Mouse (Mus musculus) heart, embryonic 13.5 days (tissue): ENCODE results near the gene Tjp3. TPM values are rescaled to one million over a fixed set of nuclear protein-coding genes. Genes with fewer than 3 reads are reported as not detected.

Experiments
- ATAC-seq: fragments of 200-750 bp; cut with Nextera tagmentation; 2 replicates; pipeline ENCODE4 v1.8.0; 2017; ENCODE audit warnings: moderate TSS enrichment; ENCODE audit not compliant: insufficient number of reproducible peaks, low FRiP score, low TSS enrichment; ENCODE audit errors: extremely low read depth
- H3K27ac ChIP-seq: fragments of 300-500 bp; sonication (generic); replicated peaks from 2 replicates; pipeline ENCODE4 v1.5.1; 2015; ENCODE audit warnings: moderate library complexity, mild to moderate bottlenecking, inconsistent platforms
- H3K27me3 ChIP-seq: fragments of 300-500 bp; sonication (generic); replicated peaks from 2 replicates; pipeline ENCODE4 v1.6.1; 2015; ENCODE audit warnings: mild to moderate bottlenecking, inconsistent platforms
- H3K36me3 ChIP-seq: fragments of 300-500 bp; sonication (generic); 2 replicates; pipeline ENCODE4 v1.6.1; 2015; ENCODE audit warnings: mild to moderate bottlenecking, inconsistent platforms
- H3K4me1 ChIP-seq: fragments of 300-500 bp; sonication (generic); 2 replicates; pipeline ENCODE4 v1.6.1; 2015; ENCODE audit warnings: inconsistent platforms
- H3K4me2 ChIP-seq: fragments of 300-500 bp; sonication (generic); 2 replicates; pipeline ENCODE4 v1.6.1; 2015; ENCODE audit warnings: inconsistent platforms, mild to moderate bottlenecking, moderate library complexity
- H3K4me3 ChIP-seq: fragments of 300-500 bp; sonication (generic); 2 replicates; pipeline ENCODE4 v1.5.1; 2015; ENCODE audit warnings: moderate library complexity, mild to moderate bottlenecking, inconsistent platforms
- H3K9ac ChIP-seq: fragments of 300-500 bp; sonication (generic); 2 replicates; pipeline ENCODE4 v1.6.1; 2015; ENCODE audit warnings: inconsistent platforms, mild to moderate bottlenecking, moderate library complexity
- H3K9me3 ChIP-seq: fragments of 300-500 bp; sonication (generic); 2 replicates; pipeline ENCODE4 v1.6.1; 2016; ENCODE audit warnings: inconsistent platforms
- WGBS: fragments of 180-500 bp; shearing (Covaris S2); methylation state at CpG from one replicate; pipeline ENCODE4 v1.1.7; 2015; ENCODE audit warnings: mixed read lengths; 5-methylcytosine and 5-hydroxymethylcytosine counted together
- polyA plus RNA-seq: library from polyadenylated mRNA; unstranded; fragments of >200 nt; fragmentation: Nextera tagmentation; extraction: Ambion mirVana; gene quantifications from 2 replicates; pipeline ENCODE4 v1.2.1, GENCODE M21; 2015

The Tjp3 gene
- polyA plus RNA-seq, 1 experiment from 2014 or later: 2.2 TPM

DNA sequence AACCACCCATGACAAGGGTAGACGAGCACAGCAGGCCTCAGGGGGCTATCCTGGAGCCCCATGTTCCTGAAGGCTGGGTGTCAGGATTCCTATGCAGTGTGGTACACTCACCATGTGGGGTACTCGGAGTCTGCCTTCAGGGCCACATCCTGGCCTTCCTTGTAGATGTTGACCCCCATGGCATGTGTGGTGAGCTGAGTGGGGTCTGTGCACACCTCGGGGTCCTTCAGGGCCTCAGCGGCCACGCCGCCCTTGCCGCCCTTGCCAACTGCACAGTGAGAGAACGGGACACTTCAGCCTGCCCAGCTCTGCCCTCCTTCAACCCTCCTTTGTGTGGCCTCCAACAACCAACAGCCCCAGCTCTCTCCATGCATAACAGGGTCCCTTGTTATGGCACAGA lies 25.8 kb downstream of the Tjp3 start:
- Histone ChIP-seq H3K4me3 (peak overlapping the region; percentile 60), H3K27me3 (peaks cover 7% of the 10 kb centered on the region), H3K4me1 (peaks cover 25% of the 10 kb centered on the region), H3K27ac (no peak overlapping the region), H3K9me3 (peaks cover 5% of the 10 kb centered on the region; the same call in 1 of the 2 replicates), H3K9ac (peak overlapping the region; percentile 83), H3K36me3 (peaks cover 62% of the 10 kb centered on the region), H3K4me2 (peak overlapping the region; percentile 83)
- ATAC-seq: no peak
- WGBS: 93% methylated on average over 8 of the region's 8 CpGs

DNA sequence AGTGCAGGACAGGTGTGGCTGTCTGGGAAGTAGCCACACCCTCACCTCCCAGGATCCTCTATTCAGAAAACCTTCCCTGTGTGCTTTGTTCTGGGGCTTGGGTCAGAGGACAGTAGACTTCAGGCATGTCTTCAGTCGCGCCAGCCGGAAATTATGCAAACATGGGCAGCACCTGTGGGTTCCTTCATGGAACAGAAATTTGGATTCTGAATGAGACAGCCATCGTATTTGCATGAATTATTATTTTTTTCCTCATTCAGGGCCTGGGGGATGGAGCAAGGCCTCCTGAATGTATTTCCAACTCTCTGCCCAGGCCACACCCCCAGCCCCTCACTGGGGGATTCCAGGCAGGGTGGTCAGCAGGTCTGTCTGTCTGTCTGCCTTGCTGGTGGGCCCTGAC lies 30.4 kb downstream of the Tjp3 start:
- H3K27ac ChIP-seq: no peak overlapping the region
- WGBS: 83% methylated on average over 4 of the region's 4 CpGs
- H3K4me2 ChIP-seq: no peak overlapping the region
- H3K4me3 ChIP-seq: no peak overlapping the region
- peaks cover 50% of the 10 kb centered on the region for H3K36me3 ChIP-seq
- no peak for ATAC-seq
- H3K4me1 ChIP-seq: peaks cover 27% of the 10 kb centered on the region
- peaks cover 7% of the 10 kb centered on the region; the same call in 1 of the 2 replicates for H3K9me3 ChIP-seq
- H3K27me3 ChIP-seq: peaks cover 52% of the 10 kb centered on the region
- H3K9ac ChIP-seq: no peak overlapping the region

DNA sequence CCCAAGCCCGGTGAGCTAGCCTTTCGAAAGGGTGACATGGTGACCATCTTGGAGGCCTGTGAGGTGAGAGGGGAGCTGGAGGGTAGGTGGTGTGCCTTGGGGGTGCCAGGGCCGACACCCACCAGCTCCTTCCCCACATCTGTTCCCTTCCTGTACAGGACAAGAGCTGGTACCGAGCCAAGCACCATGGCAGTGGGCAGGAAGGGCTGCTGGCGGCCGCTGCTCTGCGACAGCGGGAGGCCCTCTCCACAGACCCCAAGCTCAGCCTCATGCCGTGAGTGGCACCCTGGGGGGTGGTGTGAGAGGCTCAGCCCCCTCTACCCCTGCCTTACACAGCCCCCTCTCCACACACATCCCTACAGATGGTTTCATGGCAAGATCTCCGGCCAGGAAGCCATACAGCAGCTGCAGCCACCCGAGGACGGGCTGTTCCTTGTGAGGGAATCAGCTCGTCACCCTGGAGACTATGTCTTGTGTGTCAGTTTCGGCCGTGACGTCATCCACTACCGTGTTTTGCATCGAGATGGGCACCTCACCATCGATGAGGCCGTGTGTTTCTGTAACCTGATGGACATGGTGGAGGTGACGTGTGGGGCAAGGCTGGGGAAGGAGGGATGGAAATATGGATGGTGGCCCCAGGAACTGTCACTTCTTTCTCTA lies 32.0 kb downstream of the Tjp3 start:
- Histone ChIP-seq H3K4me3 (peak overlapping the region; percentile 8; the same call in 1 of the 2 replicates), H3K27ac (no peak overlapping the region), H3K27me3 (peaks cover 69% of the 10 kb centered on the region), H3K9ac (peak overlapping the region; percentile 33), H3K4me2 (no peak overlapping the region), H3K36me3 (peaks cover 36% of the 10 kb centered on the region), H3K9me3 (peaks cover 7% of the 10 kb centered on the region; the same call in 1 of the 2 replicates), H3K4me1 (peaks cover 18% of the 10 kb centered on the region)
- 41% methylated on average over 21 of the region's 21 CpGs for WGBS
- ATAC-seq: no peak

DNA sequence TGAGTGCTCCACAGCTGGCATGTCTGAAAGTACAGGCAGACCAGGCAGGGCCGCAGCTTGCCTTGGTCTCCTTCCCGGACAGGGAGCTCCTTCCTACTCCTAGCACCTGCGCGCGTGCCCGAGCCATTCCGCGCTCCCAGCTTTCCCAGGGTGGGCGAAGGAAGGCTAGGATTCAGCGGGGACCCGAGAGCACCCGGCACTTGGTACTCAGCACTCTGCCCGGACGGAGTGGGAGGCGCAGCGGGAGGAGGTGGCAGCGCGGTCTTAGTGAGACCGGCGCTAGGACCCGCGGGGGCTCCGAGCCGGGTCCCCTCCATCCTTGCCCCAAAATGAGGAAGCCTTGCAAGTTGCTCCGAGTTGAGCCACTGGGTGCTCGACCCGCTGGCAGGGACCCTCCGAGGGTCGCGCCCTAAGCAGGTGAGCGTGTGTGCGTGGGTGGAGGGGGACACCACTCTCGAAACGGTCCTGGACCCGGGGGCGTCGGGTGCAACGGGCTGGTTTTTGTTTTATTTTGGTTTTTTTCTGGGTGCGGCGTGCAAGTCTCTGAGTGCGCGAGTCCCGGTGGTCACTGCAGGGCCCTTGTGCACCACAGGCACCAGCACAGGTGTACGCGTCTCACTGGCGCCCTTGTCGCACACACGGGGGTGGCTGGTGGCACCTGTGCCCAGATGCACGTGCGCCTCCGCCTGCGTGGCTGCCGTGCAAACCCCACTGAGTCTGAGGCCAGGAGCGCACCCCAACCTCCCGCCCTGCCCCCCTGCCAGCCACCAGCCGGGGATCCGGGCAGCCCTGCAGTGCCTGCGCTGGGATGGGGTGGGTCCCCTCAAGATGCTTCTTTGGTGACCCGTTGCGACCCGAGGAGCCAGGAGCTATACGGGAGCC lies 34.0 kb downstream of the Tjp3 start:
- Histone ChIP-seq H3K9me3 (peaks cover 7% of the 10 kb centered on the region; the same call in 1 of the 2 replicates), H3K36me3 (peaks cover 17% of the 10 kb centered on the region; the same call in 1 of the 2 replicates), H3K4me2 (peak overlapping the region; percentile 79), H3K27me3 (peaks cover 88% of the 10 kb centered on the region), H3K9ac (peak overlapping the region; percentile 72), H3K4me3 (peak overlapping the region; percentile 55), H3K27ac (no peak overlapping the region), H3K4me1 (peaks cover 25% of the 10 kb centered on the region)
- 5% methylated on average over 62 of the region's 62 CpGs for WGBS
- ATAC-seq: no peak

DNA sequence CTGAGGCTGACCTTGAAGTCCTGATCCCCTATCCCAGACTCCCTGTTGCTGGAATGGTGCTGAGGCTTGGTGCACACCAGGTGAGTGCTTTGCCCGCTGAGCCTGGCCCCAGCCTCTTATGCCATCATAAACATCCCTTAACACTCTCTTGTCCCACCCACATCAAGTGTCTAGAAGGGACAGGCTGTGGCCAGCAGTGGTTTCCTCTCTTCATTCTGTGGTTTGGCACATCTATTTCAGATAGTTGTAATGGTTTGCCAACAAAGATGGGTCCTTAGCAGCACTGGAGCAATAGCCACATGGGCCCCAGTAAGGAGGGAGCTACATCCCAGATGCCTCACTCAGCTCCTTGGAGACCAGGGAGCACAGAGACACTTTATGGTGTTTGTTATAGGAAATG lies 36.5 kb downstream of the Tjp3 start:
- Histone ChIP-seq H3K27ac (no peak overlapping the region), H3K4me3 (no peak overlapping the region), H3K27me3 (peaks cover 100% of the 10 kb centered on the region), H3K9ac (no peak overlapping the region), H3K9me3 (no peaks in the 10 kb centered on the region), H3K4me2 (no peak overlapping the region), H3K36me3 (no peaks in the 10 kb centered on the region), H3K4me1 (peaks cover 26% of the 10 kb centered on the region)
- WGBS: 44% methylated on average over 1 of the region's 1 CpGs
- no peak for ATAC-seq

DNA sequence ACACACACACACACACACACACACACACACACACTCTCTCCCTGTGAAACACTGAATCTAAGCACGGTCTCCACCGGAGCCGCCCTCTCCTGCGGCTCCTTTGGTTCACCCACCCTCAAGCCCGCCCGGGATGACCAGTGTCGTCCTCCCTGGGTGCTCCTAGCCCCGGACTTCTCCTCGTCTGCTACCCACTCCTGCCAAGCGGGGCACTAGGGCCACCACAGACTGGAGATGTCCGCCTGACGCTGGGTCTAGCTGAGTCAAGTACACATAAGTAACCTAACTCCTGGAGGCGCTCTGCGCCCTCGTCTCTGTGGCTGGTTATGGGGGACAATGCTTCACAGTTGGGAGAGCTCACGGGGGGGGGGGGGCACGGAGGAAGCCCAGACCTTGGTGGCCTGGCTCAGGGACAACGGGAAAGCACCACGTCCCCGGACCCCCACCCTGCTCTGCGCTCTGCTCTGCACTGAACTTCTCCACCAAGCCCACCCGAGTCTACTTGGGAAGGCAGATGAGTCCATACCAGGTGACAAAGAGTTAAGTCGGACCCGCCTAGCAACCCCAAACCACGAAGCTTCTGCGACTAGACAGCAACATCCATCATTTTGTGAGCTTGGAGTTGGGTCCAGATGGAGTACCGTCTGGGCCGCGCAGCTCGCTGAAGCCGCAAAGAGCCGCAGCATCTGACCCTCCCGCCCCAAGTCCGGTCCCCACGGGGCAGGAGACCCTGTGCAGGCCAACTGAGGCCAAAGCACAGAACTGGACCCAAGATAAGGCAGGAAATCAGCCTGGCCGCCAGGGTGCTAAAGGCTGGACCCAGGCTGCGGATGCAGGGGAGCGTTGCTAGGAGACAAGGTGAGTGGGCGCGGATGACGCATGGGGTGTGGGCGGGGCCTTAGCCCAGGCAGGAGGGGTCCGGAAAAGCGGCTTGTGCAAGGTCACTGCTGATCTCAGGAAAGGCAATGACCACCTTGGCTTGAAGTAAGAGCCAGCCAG lies 38.7 kb downstream of the Tjp3 start, which contains the start of gene Matk:
TSS of gene Matk (plus strand) at position 512 of the 996 bp plus-strand sequence.
- H3K9ac ChIP-seq: peak within 1 kb of the TSS; percentile 14; the same call in 1 of the 2 replicates
- H3K36me3 ChIP-seq: no peaks in the 10 kb centered on the region
- WGBS: 14% methylated on average over 43 of the region's 44 CpGs
- peak within 1 kb of the TSS; percentile 8; the same call in 1 of the 2 replicates for H3K4me3 ChIP-seq
- H3K4me2 ChIP-seq: peak within 1 kb of the TSS; percentile 28
- no peak within 1 kb of the TSS for H3K27ac ChIP-seq
- no peaks in the 10 kb centered on the region for H3K9me3 ChIP-seq
- ATAC-seq: no peak
- H3K27me3 ChIP-seq: peaks cover 78% of the 10 kb centered on the region
- peaks cover 16% of the 10 kb centered on the region for H3K4me1 ChIP-seq

DNA sequence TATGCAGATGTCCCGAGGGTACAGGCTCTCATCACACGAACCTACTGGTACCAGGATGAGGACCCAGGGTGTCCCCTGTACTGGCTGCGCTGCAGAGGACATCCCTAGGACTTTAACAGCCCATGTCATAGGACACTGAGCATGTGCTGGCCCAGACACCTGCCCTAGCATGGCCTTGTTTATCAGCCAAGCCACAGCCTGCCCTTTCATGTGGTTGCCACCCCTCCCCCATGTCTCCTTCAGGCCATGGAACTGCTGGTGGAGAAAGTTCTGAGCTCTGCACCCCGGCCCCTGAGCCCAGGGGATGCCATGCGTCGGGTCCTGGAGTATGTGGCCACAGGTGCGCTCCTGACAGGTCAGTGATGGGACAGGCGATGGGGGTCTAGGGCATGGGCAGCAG lies 41.9 kb downstream of the Tjp3 start:
- WGBS: 74% methylated on average over 8 of the region's 8 CpGs
- peaks cover 56% of the 10 kb centered on the region for H3K27me3 ChIP-seq
- H3K4me3 ChIP-seq: no peak overlapping the region
- H3K4me1 ChIP-seq: peaks cover 10% of the 10 kb centered on the region
- H3K9ac ChIP-seq: no peak overlapping the region
- ATAC-seq: no peak
- H3K4me2 ChIP-seq: no peak overlapping the region
- no peak overlapping the region for H3K27ac ChIP-seq
- H3K36me3 ChIP-seq: 0 out of 2 replicates have a peak, but pooled peaks cover 3% of the 10 kb centered on the region
- no peaks in the 10 kb centered on the region for H3K9me3 ChIP-seq

DNA sequence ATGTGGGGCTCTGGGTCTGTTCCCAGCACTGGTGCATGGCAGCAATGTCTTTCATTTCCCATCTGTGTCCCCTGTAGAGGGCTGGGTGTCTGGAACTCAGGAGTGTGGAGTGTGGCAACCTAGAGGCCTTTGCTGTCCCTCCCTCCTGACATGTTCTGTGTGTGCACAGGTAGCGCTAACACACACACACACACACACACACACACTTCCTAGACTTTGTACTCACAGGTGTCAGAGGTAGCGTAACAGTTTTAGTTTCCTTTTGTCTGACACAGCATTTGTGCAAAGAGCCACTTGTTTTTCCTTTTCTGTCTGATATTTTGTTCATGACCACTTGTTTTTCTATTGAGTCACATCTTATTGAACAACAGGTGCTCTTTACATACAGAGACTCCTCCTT lies 43.6 kb downstream of the Tjp3 start:
- Histone ChIP-seq H3K36me3 (0 out of 2 replicates have a peak, but pooled peaks cover 3% of the 10 kb centered on the region), H3K4me1 (peaks cover 8% of the 10 kb centered on the region), H3K9me3 (no peaks in the 10 kb centered on the region), H3K9ac (no peak overlapping the region), H3K27ac (no peak overlapping the region), H3K4me2 (no peak overlapping the region), H3K27me3 (peaks cover 56% of the 10 kb centered on the region), H3K4me3 (no peak overlapping the region)
- WGBS: 79% methylated on average over 2 of the region's 2 CpGs
- no peak for ATAC-seq

DNA sequence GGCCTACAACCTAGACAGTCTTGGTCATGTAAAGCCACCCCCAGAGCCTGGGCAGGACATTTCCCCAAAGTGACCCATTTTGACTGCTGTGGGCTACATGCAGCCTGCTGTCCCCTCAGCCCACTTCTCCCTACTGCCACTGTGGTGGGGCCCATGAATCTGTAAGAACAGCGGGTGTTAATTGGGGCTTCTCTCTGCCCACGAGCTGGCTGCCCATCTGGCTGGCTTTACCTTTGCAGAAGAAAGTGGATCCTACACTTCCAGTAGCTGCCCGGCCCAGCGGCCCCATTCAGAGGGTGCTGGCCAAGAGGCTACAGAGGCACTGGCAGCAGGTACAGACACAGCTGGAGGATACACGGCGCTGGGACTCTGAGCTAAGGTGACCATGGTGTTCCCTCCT lies 46.2 kb downstream of the Tjp3 start:
- 90% methylated on average over 6 of the region's 6 CpGs for WGBS
- Histone ChIP-seq H3K27me3 (peaks cover 56% of the 10 kb centered on the region), H3K4me3 (no peak overlapping the region), H3K27ac (no peak overlapping the region), H3K36me3 (0 out of 2 replicates have a peak, but pooled peaks cover 3% of the 10 kb centered on the region), H3K9me3 (no peaks in the 10 kb centered on the region), H3K4me1 (peaks cover 5% of the 10 kb centered on the region), H3K4me2 (no peak overlapping the region), H3K9ac (no peak overlapping the region)
- no peak for ATAC-seq

DNA sequence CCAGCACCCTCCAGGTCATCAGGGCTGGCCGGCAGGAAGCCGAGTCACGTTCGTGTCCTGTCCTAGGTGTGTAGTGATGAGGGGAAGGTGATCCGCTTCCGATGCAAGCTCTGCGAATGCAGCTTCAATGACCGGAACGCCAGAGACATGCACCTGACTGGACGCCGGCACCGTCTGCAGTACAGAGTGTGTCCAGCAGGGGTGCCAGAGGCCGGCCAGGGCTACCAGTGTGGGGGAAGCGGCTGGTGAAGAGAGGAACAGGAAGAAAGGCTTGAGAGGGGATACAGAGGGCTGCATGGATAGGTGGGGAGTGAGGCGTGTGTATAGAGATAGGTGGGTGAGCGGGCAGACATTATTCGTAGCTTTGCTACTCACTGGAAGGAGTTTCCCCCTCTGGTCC lies 46.8 kb downstream of the Tjp3 start:
- no peaks in the 10 kb centered on the region for H3K9me3 ChIP-seq
- no peak overlapping the region for H3K4me3 ChIP-seq
- H3K4me2 ChIP-seq: no peak overlapping the region
- H3K36me3 ChIP-seq: 0 out of 2 replicates have a peak, but pooled peaks cover 3% of the 10 kb centered on the region
- peaks cover 59% of the 10 kb centered on the region for H3K27me3 ChIP-seq
- no peak for ATAC-seq
- no peak overlapping the region for H3K27ac ChIP-seq
- peaks cover 11% of the 10 kb centered on the region for H3K4me1 ChIP-seq
- WGBS: 9% methylated on average over 17 of the region's 17 CpGs
- H3K9ac ChIP-seq: 0 out of 2 replicates have a peak overlapping the region, but pooled peaks have one; percentile 50
